Mouse (Mus musculus) testis, postnatal 10 days (tissue): Measurements from ENCODE around the gene Nipal4.

Source experiments
- DNase-seq: peaks from one replicate; pipeline ENCODE4 v3.0.0; 2021; ENCODE audit warnings: low spot score

The Nipal4 gene

GRCm38 (mm10) chr11:46157462-46157861 is 8.8 kb downstream of the Nipal4 start:
- no peak for DNase-seq

- no peak for DNase-seq
Measured at GRCm38 (mm10) chr11:46156945-46157344, 9.4 kb downstream of the Nipal4 start.

GRCm38 (mm10) chr11:46146619-46147018 is 19.7 kb downstream of the Nipal4 start:
- no peak for DNase-seq

GRCm38 (mm10) chr11:46145163-46145875 is 21.0 kb downstream of the Nipal4 start:
- DNase-seq, result no peak

- no peak for DNase-seq
Measured at GRCm38 (mm10) chr11:46143342-46143741, 23.0 kb downstream of the Nipal4 start.

GRCm38 (mm10) chr11:46134899-46135298 is 31.4 kb downstream of the Nipal4 start:
- no peak for DNase-seq

- no peak for DNase-seq
Measured at GRCm38 (mm10) chr11:46131022-46131986, 35.0 kb downstream of the Nipal4 start.

- peak; percentile 71 for DNase-seq
Measured at GRCm38 (mm10) chr11:46128548-46128945, 37.8 kb downstream of the Nipal4 start.

- DNase-seq, result peak; percentile 53
Measured at GRCm38 (mm10) chr11:46127621-46128547, 38.4 kb downstream of the Nipal4 start.

GRCm38 (mm10) chr11:46126827-46127410 is 39.4 kb downstream of the Nipal4 start:
- no peak for DNase-seq

GRCm38 (mm10) chr11:46126317-46126716 is 40.0 kb downstream of the Nipal4 start:
- DNase-seq, result no peak

- DNase-seq, result no peak
Measured at GRCm38 (mm10) chr11:46125835-46126229, 40.5 kb downstream of the Nipal4 start.

GRCm38 (mm10) chr11:46125093-46125834 is 41.0 kb downstream of the Nipal4 start:
- DNase-seq, result no peak

- DNase-seq, result no peak
Measured at GRCm38 (mm10) chr11:46123328-46123866, 42.9 kb downstream of the Nipal4 start.

- no peak for DNase-seq
Measured at GRCm38 (mm10) chr11:46122875-46123274, 43.4 kb downstream of the Nipal4 start.

- no peak for DNase-seq
Measured at GRCm38 (mm10) chr11:46121666-46122065, 44.6 kb downstream of the Nipal4 start.

GRCm38 (mm10) chr11:46120084-46120483 is 46.2 kb downstream of the Nipal4 start:
- no peak for DNase-seq

- no peak for DNase-seq
Measured at GRCm38 (mm10) chr11:46119624-46120023, 46.7 kb downstream of the Nipal4 start.

- DNase-seq, result no peak
Measured at GRCm38 (mm10) chr11:46116510-46116909, 49.8 kb downstream of the Nipal4 start.

GRCm38 (mm10) chr11:46115411-46116173 is 50.7 kb downstream of the Nipal4 start:
- no peak for DNase-seq
